Mouse (Mus musculus): ENCODE results near the gene Lrrc23. TPM values are rescaled to one million over a fixed set of nuclear protein-coding genes. Genes with fewer than 3 reads are reported as not detected.
A peak's percentile ranks its signal among the peaks of the same experiment; 100 is the strongest.

Gene Lrrc23
- total RNA-seq, 2 experiments from 2014 or later: 0.51 to 1.0 TPM

DNA sequence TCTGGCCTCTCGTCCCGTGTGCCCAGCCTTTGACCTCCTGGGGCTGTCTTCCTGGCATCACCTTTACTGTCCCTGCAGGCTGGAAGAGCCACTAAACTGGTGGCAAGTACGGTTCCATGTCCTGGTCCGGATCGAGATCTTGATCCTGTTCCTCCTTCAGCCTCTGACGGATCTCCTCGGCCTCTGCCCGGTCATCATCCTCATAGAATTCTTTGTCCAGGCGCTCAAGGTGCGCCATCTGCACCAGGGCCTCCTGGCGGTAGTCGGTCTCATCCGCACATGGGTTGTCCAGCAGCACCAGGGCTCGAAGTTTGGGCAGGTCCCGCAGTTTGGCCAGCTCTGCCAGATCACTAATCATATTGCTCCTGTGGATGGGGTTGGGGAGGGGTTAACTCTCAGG lies 9.0 kb downstream of the Lrrc23 start:
- no peak for DNase-seq
- intact Hi-C loops (cut with DNase I): no loop called here

DNA sequence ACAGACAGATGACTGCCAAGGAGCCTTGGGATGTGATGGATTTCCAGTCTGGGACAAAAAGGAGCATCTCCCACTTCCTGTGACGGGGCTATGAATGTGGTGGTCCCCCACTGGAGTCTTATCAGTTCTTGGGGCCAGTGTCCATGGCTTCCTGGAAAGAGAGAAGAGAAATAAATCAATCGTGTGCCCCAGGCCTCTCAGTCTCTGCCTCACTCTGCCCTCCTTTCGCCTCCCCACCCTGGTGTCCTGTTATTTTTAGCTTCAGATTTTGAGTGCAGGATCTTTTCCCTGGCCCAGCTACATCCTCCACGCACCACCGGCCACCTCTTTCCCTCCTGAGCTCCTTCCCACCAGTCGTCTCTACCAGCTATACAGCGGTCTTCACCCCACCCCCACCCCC lies 9.5 kb downstream of the Lrrc23 start:
- intact Hi-C loops (cut with DNase I): no loop called here
- no peak for DNase-seq

GRCm38 (mm10) chr6:124769101-124769765 lies 10.3 kb downstream of the Lrrc23 start, which contains the start of gene Eno2:
TSS of gene Eno2 (minus strand) at chr6:124769673.
- DNase-seq: peak; percentile 46 to 56
- intact Hi-C loops (cut with DNase I): loop anchor here (10.0 kb wide), 1 partner anchor 284 kb away; no protein-coding TSS in a partner anchor

GRCm38 (mm10) chr6:124768704-124769044 lies 10.9 kb downstream of the Lrrc23 start:
- intact Hi-C loops (cut with DNase I): loop anchor here (10.0 kb wide), 1 partner anchor 284 kb away; no protein-coding TSS in a partner anchor
- DNase-seq: no peak

GRCm38 (mm10) chr6:124767920-124768703 lies 11.4 kb downstream of the Lrrc23 start:
- intact Hi-C loops (cut with DNase I): loop anchor here (10.0 kb wide), 1 partner anchor 283 kb away; no protein-coding TSS in a partner anchor

DNA sequence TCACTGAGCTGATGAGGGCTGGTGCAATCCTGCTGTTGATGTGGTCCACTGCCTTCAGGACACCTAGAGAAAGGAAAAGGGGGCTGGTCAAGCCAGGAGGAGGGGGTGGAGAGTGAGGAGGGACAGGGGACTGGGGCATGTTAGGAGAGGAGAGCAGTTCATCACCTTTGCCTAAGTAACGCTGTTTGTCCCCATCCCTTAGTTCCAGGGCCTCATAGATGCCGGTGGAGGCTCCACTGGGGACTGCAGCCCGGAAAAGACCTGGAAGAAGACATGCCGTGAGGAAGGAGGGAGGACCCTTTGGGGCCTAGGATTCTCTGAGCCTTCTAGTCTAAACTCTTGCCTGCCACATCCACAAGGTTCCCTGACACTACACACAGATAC lies 12.0 kb downstream of the Lrrc23 start:
- no peak for DNase-seq
- intact Hi-C loops (cut with DNase I): loop anchor here (10.0 kb wide), 1 partner anchor 283 kb away; no protein-coding TSS in a partner anchor

More at GRCm38 (mm10) chr6:124767920-124768703, 11.4 kb downstream of the Lrrc23 start:
- DNase-seq: no peak

- no peak for DNase-seq
- intact Hi-C loops (cut with DNase I): loop anchor here (10.0 kb wide), 1 partner anchor 281 kb away; no protein-coding TSS in a partner anchor
Observed at GRCm38 (mm10) chr6:124765951-124766350, 13.6 kb downstream of the Lrrc23 start.

GRCm38 (mm10) chr6:124759259-124759658 lies 20.3 kb downstream of the Lrrc23 start:
- intact Hi-C loops (cut with DNase I): loop anchor here (1.0 to 5.0 kb wide), 6 partner anchors 48 to 247 kb away; partner anchors contain the start of genes C1ra, C1rb, Lpcat3 and Spsb2
- peak; percentile 85 to 92 for DNase-seq

GRCm38 (mm10) chr6:124758849-124759232 lies 20.7 kb downstream of the Lrrc23 start:
- intact Hi-C loops (cut with DNase I): loop anchor here (1.0 to 5.0 kb wide), 6 partner anchors 48 to 247 kb away; partner anchors contain the start of genes C1ra, C1rb, Lpcat3 and Spsb2

DNA sequence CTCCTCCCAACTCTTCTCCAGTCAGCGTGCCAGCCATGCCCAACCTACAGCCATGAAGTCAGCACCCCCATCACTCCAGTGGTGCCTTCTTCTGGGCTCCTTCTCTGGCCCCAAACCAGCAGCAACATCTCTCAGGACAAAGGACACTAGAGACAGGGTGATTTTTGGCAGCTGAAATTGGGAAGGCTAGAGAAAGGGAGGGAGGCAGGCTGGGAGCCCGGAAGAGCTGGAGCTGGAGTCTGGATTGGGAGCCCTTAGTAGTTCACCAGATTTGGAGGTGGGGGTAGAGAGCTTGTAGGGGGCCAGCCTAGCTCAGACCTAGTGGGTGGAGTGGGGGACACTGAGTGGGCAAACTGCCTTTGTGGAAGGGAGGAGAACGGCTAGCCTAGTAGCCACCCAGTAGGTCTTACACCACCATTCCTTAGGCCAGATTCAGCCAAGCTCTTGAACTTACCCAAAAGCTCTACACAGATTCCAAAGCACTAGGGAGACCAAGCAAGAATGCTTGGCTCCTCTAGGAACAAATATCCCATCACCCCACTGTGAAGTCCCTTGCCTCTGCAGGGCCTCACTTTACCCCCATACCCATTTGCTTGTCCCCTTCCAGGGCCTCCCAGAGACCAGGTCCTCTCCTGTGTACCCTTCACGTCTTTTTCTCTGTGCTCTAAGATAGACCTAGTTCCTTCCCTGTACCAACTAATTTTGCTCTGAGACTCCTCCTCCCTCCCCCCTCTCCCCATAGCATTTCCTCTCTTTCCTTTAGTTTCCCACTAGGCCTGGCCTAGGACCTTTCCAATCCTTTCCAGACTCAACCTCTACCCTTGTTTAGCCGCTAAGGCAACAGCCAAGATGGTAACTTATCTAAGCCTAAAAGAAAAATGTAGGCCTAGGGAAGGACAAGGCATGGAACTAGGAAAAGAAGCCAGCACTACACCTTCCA lies 21.3 kb downstream of the Lrrc23 start:
- intact Hi-C loops (cut with DNase I): loop anchor here (2.0 to 5.0 kb wide), 6 partner anchors 17 to 246 kb away; partner anchors contain the start of genes C1ra, C1rb, Grcc10 and Lpcat3
- peak; percentile 64 to 69 for DNase-seq

More at GRCm38 (mm10) chr6:124758849-124759232, 20.7 kb downstream of the Lrrc23 start:
- no peak for DNase-seq

DNA sequence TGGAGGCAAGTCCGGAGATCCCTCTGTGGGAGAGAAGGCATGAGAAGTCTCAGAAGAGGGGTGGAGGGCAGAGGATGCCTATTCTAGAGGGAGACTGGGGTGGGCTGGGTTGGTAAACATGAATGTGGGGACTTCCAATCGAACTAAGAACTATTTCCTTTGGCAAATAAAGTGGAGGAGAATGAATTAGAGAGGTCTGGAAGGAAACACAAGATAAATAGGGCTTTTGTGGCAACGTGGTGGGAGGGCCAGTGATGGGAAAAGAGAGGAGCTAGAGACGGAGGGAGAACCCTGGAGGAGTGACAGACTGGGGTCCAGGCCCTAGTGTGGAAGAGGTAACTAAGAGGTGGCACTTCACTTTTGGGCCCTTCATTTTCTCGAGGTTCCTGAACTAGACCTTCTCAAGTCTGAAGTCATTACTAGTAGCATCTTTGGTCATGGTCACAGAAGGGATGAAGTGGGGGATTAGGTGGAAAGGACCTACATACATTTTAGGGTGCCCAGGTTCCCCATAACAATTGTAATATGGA lies 22.1 kb downstream of the Lrrc23 start:
- intact Hi-C loops (cut with DNase I): loop anchor here (2.0 to 5.0 kb wide), 4 partner anchors 17 to 245 kb away; partner anchors contain the start of genes C1ra, C1rb, Grcc10 and Spsb2
- no peak for DNase-seq

DNA sequence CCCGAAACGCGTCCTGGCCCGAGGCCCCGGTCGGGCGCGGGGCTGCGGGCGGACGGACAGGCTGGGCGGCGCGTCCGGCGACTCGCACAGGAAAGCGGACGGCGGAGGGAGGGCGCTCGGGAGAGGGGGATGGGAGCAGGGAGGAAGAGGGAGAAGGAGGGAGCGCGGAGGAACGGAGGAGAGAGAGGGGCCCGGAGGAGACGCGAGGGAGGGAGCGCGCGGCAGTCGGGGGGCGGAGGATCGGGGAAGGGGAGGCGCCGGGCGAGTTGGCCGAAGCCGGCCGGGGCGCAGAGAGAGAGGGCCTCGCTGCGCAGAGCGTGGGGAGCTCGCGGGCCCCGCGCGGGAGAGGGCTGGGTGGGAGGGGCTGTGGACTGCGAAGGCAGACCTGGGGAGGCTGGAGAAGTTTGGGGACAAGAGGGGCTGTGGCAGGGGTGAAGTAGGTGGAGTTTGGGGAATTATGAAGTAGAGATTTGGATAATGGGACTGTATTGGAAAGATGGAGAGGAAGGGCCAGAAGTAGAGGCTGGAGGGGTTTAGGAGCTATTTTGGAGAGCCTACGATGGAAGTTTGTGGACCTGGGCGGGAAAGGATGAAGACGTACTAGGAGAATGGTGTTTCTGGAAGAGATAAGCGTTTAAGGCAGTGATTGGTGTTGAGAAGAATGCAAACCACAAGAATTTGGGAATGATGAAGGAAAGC lies 22.7 kb downstream of the Lrrc23 start:
- intact Hi-C loops (cut with DNase I): loop anchor here (2.0 to 5.0 kb wide), 4 partner anchors 16 to 244 kb away; partner anchors contain the start of genes C1ra, C1rb, Grcc10 and Spsb2
- DNase-seq: peak; percentile 84 to 87

DNA sequence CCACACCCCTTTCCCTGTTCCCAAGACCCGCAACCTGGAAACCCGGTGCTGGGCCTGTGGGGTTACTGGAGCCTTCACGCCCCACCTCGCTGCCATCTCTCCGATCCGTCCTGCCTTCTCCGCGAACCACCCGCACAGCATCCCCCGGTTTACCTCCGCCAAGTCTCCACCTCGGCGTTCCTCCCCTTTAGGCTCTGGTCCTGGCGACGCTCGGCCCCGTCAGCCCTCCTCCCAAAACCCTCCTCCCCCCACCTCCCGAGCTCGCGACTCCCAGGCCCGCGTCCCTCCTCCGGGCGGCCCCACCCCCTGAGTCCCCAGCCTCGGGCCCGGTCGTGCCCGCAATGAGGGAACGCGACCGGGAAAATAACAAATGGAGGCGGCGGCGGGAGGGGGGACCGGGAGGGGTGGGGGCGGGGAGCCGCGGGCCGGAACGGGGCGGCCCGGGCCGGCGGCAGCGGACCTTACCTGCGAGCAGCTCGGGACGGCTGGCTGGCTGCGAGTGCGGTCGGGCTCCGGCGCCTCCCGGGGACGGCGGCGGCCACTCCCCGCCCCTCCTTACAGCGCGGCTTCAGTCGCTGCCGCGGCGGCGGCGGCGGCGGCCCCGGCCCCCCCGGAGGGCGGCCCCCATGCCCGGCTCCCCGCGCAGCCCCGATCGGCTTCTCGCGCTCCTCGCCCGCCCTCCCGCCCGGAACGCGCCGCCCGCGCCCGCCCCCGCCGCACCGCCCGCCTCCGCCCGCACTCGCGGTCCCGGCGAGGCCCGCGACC lies 23.5 kb downstream of the Lrrc23 start, which contains the start of the genes Gm45234 and Atn1:
Gene Gm45234 (minus strand): TSS at position 191 of the 765 bp plus-strand sequence.
Gene Atn1 (minus strand): TSS at position 694 of the 765 bp plus-strand sequence.
- DNase-seq: peak; percentile 80
- intact Hi-C loops (cut with DNase I): loop anchor here (2.0 to 5.0 kb wide), 4 partner anchors 15 to 244 kb away; partner anchors contain the start of genes C1ra, C1rb, Grcc10 and Spsb2

DNA sequence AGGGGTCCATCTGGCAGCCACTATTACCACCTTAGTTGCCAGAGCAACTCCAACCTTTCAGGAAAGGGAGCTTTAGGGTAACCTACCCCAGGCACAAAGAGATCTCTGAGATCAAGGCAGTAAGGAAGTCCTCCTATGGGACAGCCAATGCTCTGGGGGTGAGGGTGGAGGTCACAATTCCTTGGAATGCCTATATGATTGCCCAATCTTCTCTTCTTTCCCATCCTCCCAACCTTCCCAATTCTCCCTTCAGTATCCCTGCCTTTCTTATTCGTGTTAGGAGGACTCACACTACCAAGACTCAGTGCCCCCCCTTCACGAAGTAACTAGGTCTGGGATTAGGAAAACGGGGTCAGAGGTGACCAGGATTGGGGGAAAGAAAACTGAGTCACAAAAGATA lies 24.2 kb downstream of the Lrrc23 start:
- intact Hi-C loops (cut with DNase I): loop anchor here (5.0 kb wide), 3 partner anchors 52 to 243 kb away; partner anchors contain the start of genes C1ra, C1rb and Spsb2
- no peak for DNase-seq

DNA sequence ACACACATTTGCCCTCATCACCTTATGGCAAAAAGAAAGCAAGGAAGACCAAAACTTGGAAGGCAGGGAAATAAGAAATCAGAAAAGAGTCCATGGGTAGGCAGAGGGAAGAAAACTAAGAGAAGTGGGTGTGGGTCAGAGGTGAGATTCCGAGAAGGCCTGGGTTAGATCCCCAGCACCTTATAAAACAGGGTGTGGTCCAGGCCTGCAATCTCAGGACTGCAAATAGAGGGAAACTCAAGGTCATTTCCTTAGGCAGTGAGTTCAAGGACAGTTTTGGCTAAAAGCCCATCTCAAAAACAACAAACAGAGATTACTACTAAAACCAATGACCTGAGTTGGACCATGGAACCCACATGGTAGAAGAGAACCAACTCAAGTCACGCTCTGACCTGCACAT lies 25.7 kb downstream of the Lrrc23 start:
- DNase-seq: no peak
- intact Hi-C loops (cut with DNase I): no loop called here

GRCm38 (mm10) chr6:124750405-124750804 lies 29.1 kb downstream of the Lrrc23 start:
- DNase-seq: no peak
- intact Hi-C loops (cut with DNase I): no loop called here
